Comparison of ENCODE assay signal across 23 mouse cellular contexts in the genomic region with DNA sequence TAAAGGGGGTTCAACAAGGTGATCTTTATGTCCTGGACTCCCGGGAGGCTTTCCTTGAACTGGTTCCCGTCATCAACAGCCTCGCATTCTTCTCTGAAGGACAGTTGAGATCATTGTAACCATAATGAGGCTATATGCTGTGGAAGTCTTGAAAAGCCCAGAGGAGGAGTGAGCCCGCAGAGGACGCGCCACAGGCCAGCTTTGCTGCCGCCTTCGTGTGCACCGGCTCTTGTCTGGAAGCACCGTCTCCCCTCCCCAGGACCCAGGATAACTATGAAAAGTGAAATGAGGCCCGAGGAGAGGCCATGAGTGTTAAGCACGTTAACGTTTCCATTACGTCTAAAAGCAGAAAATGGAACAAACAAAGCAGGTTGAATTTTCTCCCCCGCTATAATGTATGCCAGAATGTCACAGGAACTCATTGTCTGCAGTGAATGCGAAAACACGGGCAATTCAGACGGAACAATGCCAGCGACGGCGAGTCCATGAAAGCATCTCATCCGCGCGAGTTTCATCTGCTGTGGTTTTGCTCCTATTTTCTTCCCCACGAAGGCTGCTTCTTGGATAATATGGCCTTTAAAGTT. TPM values are rescaled to one million over a fixed set of nuclear protein-coding genes. Genes with fewer than 3 reads are reported as not detected.
DNase-seq lines count a peak whose midpoint lies in the region; ATAC-seq and TF ChIP-seq lines count a peak whose summit lies in the region.
"Had no signal": no experiment of that assay in that cellular context is flagged by ENCODE, and none has a peak within 500 bp of the region (broad histone marks: within the 10 kb centered on the region; RNA-seq: fewer than 3 reads in every experiment).

No protein-coding gene starts in this region.

- no peaks in the 10 kb centered on the region for H3K36me3 ChIP-seq in forebrain, embryonic 11.5 days (ENCODE audit: control insufficient read depth, insufficient read depth, low read length)
- H3K36me3 ChIP-seq in forebrain, postnatal 0 days (ENCODE audit: insufficient read depth): no peaks in the 10 kb centered on the region
- H3K36me3 ChIP-seq in midbrain, embryonic 10.5 days: no peaks in the 10 kb centered on the region
- no peaks in the 10 kb centered on the region for H3K36me3 ChIP-seq in neural tube, embryonic 13.5 days
- H3K36me3 ChIP-seq: embryonic facial prominence, embryonic 12.5 days; G1E; heart, embryonic 12.5 days; stomach, embryonic 15.5 days had no signal

- no peak for TF ChIP-seq CTCF in forebrain, postnatal 0 days (IDR thresholded peaks at IDR 0.05; ENCODE audit: low read depth)

- H3K27ac ChIP-seq in forebrain, embryonic 11.5 days (ENCODE audit: low read depth, low read length): no peak overlapping the region
- no peak overlapping the region for H3K27ac ChIP-seq in forebrain, postnatal 0 days (ENCODE audit: low read depth, low read length)
- H3K27ac ChIP-seq in midbrain, embryonic 10.5 days (replicated peaks): peak overlapping the region; percentile 15; the same call in 1 of the 2 replicates
- H3K27ac ChIP-seq in neural tube, embryonic 13.5 days (replicated peaks): no peak overlapping the region
- H3K27ac ChIP-seq: embryonic facial prominence, embryonic 12.5 days; liver, embryonic 14.5 days; stomach, embryonic 15.5 days had no signal

- no peak overlapping the region for H3K4me3 ChIP-seq in forebrain, embryonic 11.5 days (ENCODE audit: low read depth, low read length)
- H3K4me3 ChIP-seq in forebrain, postnatal 0 days (ENCODE audit: low read depth, low read length): no peak overlapping the region
- no peak overlapping the region for H3K4me3 ChIP-seq in midbrain, embryonic 10.5 days
- no peak overlapping the region for H3K4me3 ChIP-seq in neural tube, embryonic 13.5 days
- H3K4me3 ChIP-seq: embryonic facial prominence, embryonic 12.5 days; heart, embryonic 12.5 days; stomach, embryonic 15.5 days had no signal

- peak; percentile 45 for DNase-seq in forebrain, embryonic 11.5 days (ENCODE audit: low spot score)
- no peak for DNase-seq in forebrain, postnatal 0 days
- DNase-seq in midbrain, embryonic 10.5 days (ENCODE audit: low spot score): no peak
- DNase-seq in gastrocnemius, postnatal 25 days: no peak
- no peak for DNase-seq in liver
- DNase-seq in kidney, adult 8-10 months: no peak
- DNase-seq: adrenal gland, postnatal 10 days; cerebellum, adult 9-11 months; gastrocnemius, postnatal 14 days; heart, postnatal 36 days; kidney, adult 18-20 months; kidney, postnatal 36 days; layer of hippocampus, postnatal 36 days had no signal

- no peak overlapping the region for H3K9ac ChIP-seq in forebrain, embryonic 11.5 days (ENCODE audit: low read length)
- no peak overlapping the region for H3K9ac ChIP-seq in forebrain, postnatal 0 days
- no peak overlapping the region for H3K9ac ChIP-seq in neural tube, embryonic 13.5 days
- H3K9ac ChIP-seq: embryonic facial prominence, embryonic 12.5 days; heart, embryonic 12.5 days; liver, embryonic 14.5 days; stomach, embryonic 15.5 days had no signal

- no peak for ATAC-seq in forebrain, embryonic 11.5 days (replicated peaks; ENCODE audit: low FRiP score)
- ATAC-seq in forebrain, postnatal 0 days: no peak
- no peak for ATAC-seq in neural tube, embryonic 13.5 days (ENCODE audit: low read depth)
- ATAC-seq: lung, postnatal 0 days had no signal

- H3K27me3 ChIP-seq in forebrain, embryonic 11.5 days (ENCODE audit: control insufficient read depth, insufficient read depth, low read length): no peaks in the 10 kb centered on the region
- no peaks in the 10 kb centered on the region for H3K27me3 ChIP-seq in forebrain, postnatal 0 days (ENCODE audit: insufficient read depth, low read length)
- H3K27me3 ChIP-seq in midbrain, embryonic 10.5 days (ENCODE audit: low read depth, poor library complexity, severe bottlenecking): no peaks in the 10 kb centered on the region; the same call in 1 of the 2 replicates
- H3K27me3 ChIP-seq in neural tube, embryonic 13.5 days: no peaks in the 10 kb centered on the region
- H3K27me3 ChIP-seq: embryonic facial prominence, embryonic 12.5 days; heart, embryonic 12.5 days; stomach, embryonic 15.5 days had no signal

- H3K9me3 ChIP-seq in forebrain, embryonic 11.5 days (ENCODE audit: control insufficient read depth, low read length): no peaks in the 10 kb centered on the region; the same call in 1 of the 2 replicates
- H3K9me3 ChIP-seq in forebrain, postnatal 0 days (ENCODE audit: low read length): no peaks in the 10 kb centered on the region
- peaks cover 4% of the 10 kb centered on the region; the same call in 1 of the 2 replicates for H3K9me3 ChIP-seq in midbrain, embryonic 10.5 days (replicated peaks)
- H3K9me3 ChIP-seq in neural tube, embryonic 13.5 days: no peaks in the 10 kb centered on the region
- H3K9me3 ChIP-seq: embryonic facial prominence, embryonic 12.5 days; heart, embryonic 12.5 days; stomach, embryonic 15.5 days had no signal

- H3K4me2 ChIP-seq in forebrain, embryonic 11.5 days (ENCODE audit: low read depth, low read length, severe bottlenecking): 0 out of 2 replicates have a peak overlapping the region, but pooled peaks have one; percentile 15
- peak overlapping the region; percentile 18; the same call in 1 of the 2 replicates for H3K4me2 ChIP-seq in forebrain, postnatal 0 days (ENCODE audit: low read depth)
- peak overlapping the region; percentile 27 for H3K4me2 ChIP-seq in neural tube, embryonic 13.5 days
- H3K4me2 ChIP-seq: embryonic facial prominence, embryonic 12.5 days; heart, embryonic 12.5 days; stomach, embryonic 15.5 days had no signal

- H3K4me1 ChIP-seq in forebrain, embryonic 11.5 days (replicated peaks; ENCODE audit: control insufficient read depth, insufficient read depth, low read length): no peaks in the 10 kb centered on the region
- H3K4me1 ChIP-seq in forebrain, postnatal 0 days (ENCODE audit: insufficient read depth): no peaks in the 10 kb centered on the region
- H3K4me1 ChIP-seq in midbrain, embryonic 10.5 days: peaks cover 13% of the 10 kb centered on the region
- H3K4me1 ChIP-seq in neural tube, embryonic 13.5 days (replicated peaks): no peaks in the 10 kb centered on the region
- H3K4me1 ChIP-seq: embryonic facial prominence, embryonic 12.5 days; heart, embryonic 12.5 days; stomach, embryonic 15.5 days had no signal

- WGBS in forebrain, embryonic 11.5 days: 66% methylated on average over 25 of the region's 25 CpGs
- 38% methylated on average over 25 of the region's 25 CpGs for WGBS in forebrain, postnatal 0 days
- 79% methylated on average over 25 of the region's 25 CpGs for WGBS in midbrain, embryonic 10.5 days
- 37% methylated on average over 25 of the region's 25 CpGs for WGBS in neural tube, embryonic 13.5 days

RNA-seq across cellular contexts. Expression of a gene that starts 41.8 kb away (rescaled TPM):
- polyA plus RNA-seq in forebrain, embryonic 11.5 days (2014; fragmentation: Nextera tagmentation; extraction: Ambion mirVana): 7.1 and 7.6 TPM in 2 replicates
- total RNA-seq in forebrain, postnatal 0 days (2014; rRNA removed): 7.1 and 7.9 TPM in 2 replicates
- polyA plus RNA-seq in forebrain, postnatal 0 days (2015; fragmentation: Nextera tagmentation; extraction: Ambion mirVana): 3.4 and 6.0 TPM in 2 replicates
- polyA plus RNA-seq in midbrain, embryonic 10.5 days (2016; fragmentation: Nextera tagmentation; extraction: Ambion mirVana): 9.2 and 11.2 TPM in 2 replicates
- polyA plus RNA-seq in neural tube, embryonic 13.5 days (2015; fragmentation: Nextera tagmentation; extraction: Ambion mirVana): 2.5 and 4.5 TPM in 2 replicates
- not detected for total RNA-seq in gastrocnemius, postnatal 25 days (2021)
- total RNA-seq: adrenal gland, postnatal 10 days; G1E; heart, postnatal 36 days; megakaryocyte-erythroid progenitor cell, adult 5-6 weeks; neutrophil, adult 5-6 weeks had no signal
- polyA plus RNA-seq: G1E; heart, embryonic 12.5 days; lung, postnatal 0 days; thymus, postnatal 0 days had no signal
